Mouse (Mus musculus) T-helper 2 cell (primary cell): ENCODE results near the gene Fam76a.
"Not testable (repeated sequence)": the region's sequence is repeated elsewhere in the genome, so short reads cannot be mapped to it uniquely, and the experiment has no call there.

Experiments
- in situ Hi-C: fragments of 300-600 bp; cut with MboI, MseI; formaldehyde crosslinking; loops from one replicate; pipeline ENCODE4 v1.15.1; 2025; ENCODE audit warnings: high pct_unique_total_duplicates

The Fam76a gene

GRCm38 (mm10) chr4:132945261-132946046 is 23.1 kb upstream of the Fam76a start:
- in situ Hi-C loops: no loop called here

GRCm38 (mm10) chr4:132944776-132945175 is 22.4 kb upstream of the Fam76a start:
- in situ Hi-C loops: no loop called here

DNA sequence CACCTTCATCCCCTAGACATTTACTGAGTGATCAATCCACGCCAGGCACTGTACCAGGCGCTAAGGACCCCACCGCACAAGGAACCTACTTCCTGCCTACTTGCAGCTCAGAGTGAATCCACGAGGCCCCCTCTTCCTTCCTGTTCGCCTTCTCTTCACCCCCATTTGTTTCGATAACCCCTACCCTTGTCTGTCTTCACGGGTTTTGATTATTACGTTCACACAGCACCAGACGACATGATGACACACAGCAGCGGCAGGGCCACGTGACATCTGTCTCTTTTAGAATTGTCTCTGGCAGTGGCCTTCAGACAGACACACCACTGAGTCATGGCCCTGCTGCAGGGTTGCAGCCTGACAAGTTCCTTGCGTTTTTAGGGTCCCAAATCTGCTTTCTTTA is 21.7 kb upstream of the Fam76a start:
- in situ Hi-C loops: no loop called here

DNA sequence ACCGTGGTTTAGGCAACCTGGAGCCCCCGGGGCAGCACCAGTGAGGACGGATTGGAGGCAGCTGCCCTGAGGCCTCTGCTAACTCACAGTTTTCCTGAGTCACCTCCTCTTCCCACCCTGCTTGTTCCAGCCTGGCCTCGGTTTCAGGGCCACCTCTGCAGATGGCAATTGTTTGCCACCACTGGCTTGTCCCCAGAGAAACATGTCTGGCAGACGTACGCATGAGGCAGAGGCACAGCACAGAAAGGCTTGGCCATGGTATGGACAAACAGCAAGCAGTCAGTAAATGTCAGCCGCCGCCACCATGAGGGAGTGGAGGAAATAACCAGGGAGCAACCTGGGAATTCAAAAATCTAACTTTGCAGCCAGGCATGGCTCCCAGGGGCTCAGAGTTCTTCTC is 20.7 kb upstream of the Fam76a start:
- in situ Hi-C loops: no loop called here

- in situ Hi-C loops: no loop called here
These were observed 18.8 kb upstream of the Fam76a start for GRCm38 (mm10) chr4:132941012-132941729.

DNA sequence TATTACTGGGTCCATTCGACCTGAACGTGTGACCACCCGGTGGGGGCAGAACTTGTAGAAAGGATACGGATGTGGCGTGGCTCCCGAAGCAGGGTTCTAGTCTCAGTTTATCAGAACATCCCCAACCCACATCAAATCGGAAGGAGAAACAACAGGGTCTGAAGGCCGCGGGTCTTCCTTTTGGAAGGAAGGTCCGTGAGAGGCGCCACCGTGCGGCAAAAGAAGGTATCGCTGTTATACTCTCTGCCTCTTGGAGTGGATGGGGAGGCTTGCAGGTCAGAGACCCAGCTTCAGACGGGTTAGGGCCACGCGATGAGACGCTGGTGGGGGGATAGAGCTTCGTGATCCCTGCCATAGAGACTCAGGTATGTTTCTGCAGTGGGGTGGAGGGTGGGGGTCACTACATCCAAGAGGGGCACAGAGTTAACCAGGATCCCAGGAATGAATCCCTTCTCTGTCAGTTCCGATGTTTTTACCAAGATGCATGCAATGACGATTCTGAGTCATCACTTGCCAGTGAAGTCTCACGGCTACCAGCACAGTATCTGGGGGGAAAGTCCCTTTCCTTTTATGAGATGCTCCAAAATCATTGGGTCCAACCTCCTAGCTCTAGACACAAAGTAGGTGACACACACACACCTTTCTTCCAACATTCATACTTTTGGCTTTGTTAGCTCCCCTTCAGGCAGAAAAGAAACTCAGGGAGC is 17.2 kb upstream of the Fam76a start:
- in situ Hi-C loops: no loop called here

GRCm38 (mm10) chr4:132938181-132938941 is 16.0 kb upstream of the Fam76a start:
- in situ Hi-C loops: no loop called here

GRCm38 (mm10) chr4:132934639-132935038 is 12.3 kb upstream of the Fam76a start:
- in situ Hi-C loops: no loop called here

DNA sequence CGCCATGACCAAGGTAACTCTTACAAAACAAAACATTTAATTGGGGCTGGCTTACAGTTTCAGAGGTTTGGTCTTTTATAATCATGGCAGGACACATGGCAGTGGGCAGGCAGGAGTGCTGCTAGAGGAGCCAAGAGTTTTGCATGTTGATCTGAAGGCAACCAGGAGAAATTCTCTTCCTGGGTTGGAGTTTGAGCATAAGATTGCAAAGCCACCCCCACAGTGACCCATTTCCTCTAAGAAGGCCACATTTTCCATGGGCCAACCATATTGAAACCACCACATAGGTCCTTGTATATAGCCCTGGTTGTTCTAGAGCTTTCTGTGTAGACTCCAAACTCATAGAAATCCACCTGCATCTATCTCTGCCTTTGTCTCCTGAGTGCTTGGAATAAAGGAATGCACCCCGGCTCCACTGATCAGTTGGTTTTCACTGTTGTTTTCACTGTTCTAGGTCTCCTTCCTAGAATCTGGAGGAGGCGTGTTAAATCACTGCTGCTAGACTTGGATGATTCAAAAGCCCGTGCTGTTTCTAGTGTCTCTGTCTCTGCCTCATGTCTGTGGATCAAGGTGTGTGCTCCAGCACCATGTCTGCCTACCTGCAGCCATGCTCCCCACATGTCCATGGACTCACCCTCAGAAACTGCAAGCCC is 10.5 kb upstream of the Fam76a start:
- in situ Hi-C loops: no loop called here

DNA sequence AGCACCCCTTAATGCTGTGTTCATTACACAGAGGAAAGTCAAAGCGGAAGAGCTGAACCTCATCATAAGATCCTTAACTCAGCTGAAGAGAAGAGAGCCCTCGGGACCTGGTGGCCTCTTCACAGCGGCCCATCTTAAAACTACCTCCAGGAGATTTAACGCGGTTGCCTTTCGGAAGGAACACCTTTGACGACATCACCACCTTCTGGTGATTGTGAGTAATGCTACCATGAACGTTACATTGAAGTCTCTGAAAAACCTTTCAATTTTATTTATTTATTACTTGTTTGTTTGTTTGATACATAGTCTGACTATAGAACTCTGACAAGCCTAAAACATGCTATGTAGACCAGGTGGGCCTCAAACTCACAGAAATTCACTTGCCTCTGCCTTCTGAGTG is 8.4 kb upstream of the Fam76a start:
- in situ Hi-C loops: no loop called here

DNA sequence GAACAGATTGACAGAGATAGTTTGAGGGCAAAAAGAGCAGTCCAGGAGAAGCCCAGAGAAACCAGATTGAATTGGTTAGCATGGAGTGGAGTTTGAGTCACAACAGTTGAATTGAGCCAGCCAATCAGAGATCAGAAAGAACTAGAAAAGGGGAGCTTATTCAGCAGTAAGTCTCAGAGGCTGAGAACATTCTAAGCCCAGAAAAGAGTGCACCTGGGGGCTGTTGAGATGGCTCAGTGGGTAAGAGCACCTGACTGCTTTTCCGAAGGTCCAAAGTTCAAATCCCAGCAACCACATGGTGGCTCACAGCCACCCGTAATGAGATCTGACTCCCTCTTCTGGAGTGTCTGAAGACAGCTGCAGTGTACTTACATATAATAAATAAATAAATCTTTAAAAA is 4.2 kb upstream of the Fam76a start:
- in situ Hi-C loops: loop anchor here (10.0 kb wide), 1 partner anchor 92 kb away; no protein-coding TSS in a partner anchor

DNA sequence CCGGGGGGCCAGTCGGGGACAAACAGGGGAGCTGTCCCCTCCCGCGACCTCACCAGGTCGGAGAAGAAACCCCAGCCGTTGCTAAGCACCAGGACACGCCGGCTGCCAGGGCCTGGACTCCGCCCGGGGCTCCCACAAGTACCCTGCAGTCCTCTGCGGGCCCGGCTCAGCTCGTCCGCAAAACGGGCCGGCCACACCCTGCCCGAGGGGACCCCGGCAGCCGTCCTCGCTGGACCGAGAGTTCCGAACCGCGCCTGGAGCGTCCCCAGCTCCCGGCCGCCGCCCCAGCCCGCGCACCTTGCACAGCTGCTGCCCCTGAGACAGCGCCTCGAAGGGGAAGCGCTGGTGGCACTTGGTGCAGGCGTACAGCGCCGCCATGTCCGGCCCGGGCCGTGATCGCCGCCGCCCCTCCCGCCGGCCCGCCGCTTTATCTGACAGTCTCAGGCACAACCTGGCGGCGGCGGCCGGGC is 262 bp downstream of the Fam76a start:
- in situ Hi-C loops: loop anchor here (10.0 kb wide), 1 partner anchor 87 kb away; no protein-coding TSS in a partner anchor

DNA sequence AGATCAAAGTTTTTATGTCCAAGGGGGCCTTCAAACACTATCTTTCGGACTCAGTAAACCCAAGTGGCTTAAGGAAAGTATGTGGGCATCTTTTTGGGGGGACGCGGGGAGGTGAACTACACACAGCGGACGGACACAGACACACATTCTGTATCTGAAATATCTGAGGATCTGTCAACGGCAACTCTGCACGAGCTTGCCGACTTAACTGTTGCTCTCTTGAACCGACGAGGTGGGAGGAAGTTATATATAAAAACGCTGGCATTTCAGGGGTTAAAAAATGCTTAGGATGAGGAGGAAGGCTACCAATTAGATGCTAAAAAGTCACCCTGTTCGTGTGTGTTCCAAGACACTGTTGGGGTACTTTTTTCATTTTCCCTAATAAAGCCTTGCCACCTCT is 870 bp downstream of the Fam76a start:
- in situ Hi-C loops: loop anchor here (10.0 kb wide), 1 partner anchor 87 kb away; no protein-coding TSS in a partner anchor

- in situ Hi-C loops: loop anchor here (10.0 kb wide), 1 partner anchor 85 kb away; no protein-coding TSS in a partner anchor
These were observed 2.2 kb downstream of the Fam76a start for GRCm38 (mm10) chr4:132920171-132920570.

DNA sequence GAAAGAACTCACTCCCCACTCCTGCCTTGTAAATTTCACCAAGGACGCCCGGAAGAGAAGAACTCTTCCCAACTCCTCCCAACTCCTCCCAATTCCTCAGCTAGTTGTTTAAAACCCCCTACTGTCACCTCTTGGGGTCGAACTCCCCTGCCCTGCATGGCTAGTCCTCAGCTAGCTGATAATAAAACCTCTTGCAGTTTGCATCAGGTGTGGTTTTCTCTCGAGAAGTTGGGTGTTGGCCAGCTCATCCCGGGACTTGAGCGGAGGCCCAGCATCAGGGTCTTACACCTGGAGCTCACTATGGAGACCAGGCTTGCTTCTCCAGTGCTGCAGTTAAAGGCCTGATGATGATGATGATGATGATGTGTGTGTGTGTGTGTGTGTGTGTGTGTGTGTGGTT is 3.9 kb downstream of the Fam76a start:
- in situ Hi-C loops: not testable (repeated sequence)

DNA sequence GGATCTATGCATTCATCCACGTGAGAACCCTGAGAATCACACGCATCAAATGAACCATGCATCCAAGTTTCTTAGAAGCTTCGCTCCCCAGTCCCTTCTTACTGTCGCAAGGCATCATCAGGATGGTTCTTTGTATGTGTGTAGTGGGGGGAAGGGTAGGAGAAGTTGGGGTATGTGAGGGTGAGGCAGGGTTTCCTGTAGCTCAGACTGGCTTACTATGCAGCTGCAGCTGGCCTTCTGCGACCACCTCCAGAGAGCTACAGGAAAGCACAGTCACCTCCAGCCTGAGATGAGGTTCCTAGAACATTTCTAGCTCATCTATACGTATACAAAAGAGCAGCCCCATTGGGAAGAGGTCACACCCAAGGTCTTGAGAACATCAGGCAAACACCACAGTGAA is 10.2 kb downstream of the Fam76a start:
- in situ Hi-C loops: no loop called here

DNA sequence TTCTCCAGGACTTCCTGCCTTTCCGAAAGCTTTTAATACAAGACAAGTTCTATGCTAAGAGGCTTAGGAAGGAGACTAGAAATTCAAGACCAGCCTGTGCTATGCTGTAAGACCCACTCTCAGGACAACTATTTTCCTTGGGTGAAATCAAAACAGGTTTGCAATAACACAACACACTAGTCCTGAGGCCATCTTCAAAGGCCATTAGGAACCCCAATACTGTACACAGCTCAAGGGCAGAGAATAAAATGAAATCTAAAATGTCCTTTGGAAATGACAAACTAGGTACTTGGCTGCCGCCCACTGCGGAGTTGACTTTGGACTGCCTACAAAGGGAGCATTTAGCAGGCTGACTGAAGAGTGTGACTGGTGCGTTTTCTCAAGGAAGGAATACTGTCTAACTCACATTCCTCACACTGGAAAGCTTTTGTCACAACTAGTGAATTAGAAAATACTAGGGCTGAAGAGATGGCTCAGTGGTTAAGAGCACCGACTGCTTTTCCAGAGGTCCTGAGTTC is 16.5 kb downstream of the Fam76a start:
- in situ Hi-C loops: no loop called here

DNA sequence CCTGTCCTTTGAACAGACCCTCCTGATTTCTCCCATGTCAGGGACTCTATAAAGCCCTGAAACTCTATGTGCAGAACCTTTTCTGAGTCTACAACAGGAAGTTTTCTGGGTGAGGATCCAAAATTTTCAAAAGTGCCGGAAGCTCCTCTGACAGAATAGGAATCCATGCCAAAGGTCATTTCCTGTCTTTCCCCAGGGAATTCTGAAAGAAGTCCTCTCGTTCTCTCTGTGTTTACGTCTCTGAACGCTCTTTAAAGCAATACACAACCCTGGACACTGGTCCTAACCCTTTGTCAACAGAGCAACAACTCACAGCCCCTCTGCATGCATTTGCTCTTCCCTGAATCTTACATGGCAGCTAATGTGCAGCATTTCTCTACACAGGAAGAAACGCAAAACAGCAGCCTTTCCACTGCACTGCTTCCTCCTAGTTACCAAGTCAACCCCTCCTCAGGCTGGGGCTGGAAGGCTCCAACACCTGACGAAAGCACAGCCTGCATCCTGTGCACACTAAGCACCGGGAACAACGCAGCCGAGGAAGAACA is 17.5 kb downstream of the Fam76a start:
- in situ Hi-C loops: no loop called here

GRCm38 (mm10) chr4:132904071-132904470 is 18.3 kb downstream of the Fam76a start:
- in situ Hi-C loops: no loop called here

DNA sequence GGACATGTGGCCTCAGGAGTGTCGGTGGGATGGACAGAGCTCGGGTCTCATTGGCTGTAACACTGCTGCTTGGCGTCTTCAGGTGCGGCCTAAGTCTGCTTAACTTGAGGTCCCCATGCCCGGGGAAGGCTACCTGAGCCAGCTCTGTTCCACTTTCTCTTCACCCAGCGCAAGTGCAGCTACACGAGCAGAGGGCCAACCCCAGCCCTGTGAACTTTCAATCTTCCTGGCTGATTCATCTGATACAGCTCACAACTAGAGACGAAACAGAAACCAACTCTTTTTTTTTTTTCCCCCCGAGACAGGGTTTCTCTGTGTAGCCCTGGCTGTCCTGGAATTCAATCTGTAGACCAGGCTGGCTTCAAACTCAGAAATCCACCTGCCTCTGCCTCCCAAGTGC is 24.2 kb downstream of the Fam76a start:
- in situ Hi-C loops: no loop called here
